Mouse (Mus musculus): Measurements from ENCODE around the gene Trabd2b. TPM values are rescaled to one million over a fixed set of nuclear protein-coding genes. Genes with fewer than 3 reads are reported as not detected.

Trabd2b gene
- polyA plus RNA-seq, 1 experiment from 2014 or later, result 0.50 TPM

DNA sequence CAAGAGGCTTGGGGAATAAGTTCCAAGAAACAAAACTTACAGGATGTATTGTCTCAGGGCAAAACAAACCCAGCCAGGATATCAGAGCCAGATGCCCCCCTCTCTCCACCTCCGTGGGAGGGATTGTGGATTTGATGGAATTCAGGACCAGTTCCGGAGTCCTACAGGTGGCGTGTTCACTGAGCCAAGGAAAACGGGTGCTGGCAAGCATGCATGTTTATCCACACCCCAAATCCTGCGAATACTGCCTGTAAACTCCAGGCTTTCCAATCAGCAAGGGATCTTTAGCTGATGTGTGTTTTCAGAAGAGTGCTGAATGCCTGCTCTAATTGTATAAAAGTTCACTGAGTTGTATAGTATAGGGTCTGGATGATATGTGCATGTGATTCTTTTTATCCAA is 253.4 kb downstream of the Trabd2b start:
- no peak for ATAC-seq
- WGBS, result 54% methylated on average over 5 of the region's 5 CpGs

GRCm38 (mm10) chr4:114664063-114665036 is 257.8 kb downstream of the Trabd2b start:
- Histone ChIP-seq H3K27me3 (replicated peaks; ENCODE audit: control insufficient read depth, insufficient read depth, low read length) (peaks cover 27% of the 10 kb centered on the region), H3K9me3 (ENCODE audit: control insufficient read depth, low read length) (no peaks in the 10 kb centered on the region)
- WGBS, result 82% methylated on average over 9 of the region's 9 CpGs

More for the DNA sequence above, 253.4 kb downstream of the Trabd2b start:
- H3K9me3 ChIP-seq (ENCODE audit: control insufficient read depth, low read length), result no peaks in the 10 kb centered on the region
- no peak overlapping the region for H3K27ac ChIP-seq (ENCODE audit: low read depth, low read length)
- no peak overlapping the region for H3K4me3 ChIP-seq (ENCODE audit: low read length)
- no peak overlapping the region for H3K9ac ChIP-seq (ENCODE audit: low read depth, low read length)
- no peaks in the 10 kb centered on the region for H3K36me3 ChIP-seq (ENCODE audit: control insufficient read depth, insufficient read depth, low read length)
- H3K27me3 ChIP-seq (replicated peaks; ENCODE audit: control insufficient read depth, insufficient read depth, low read length), result peaks cover 9% of the 10 kb centered on the region
- no peaks in the 10 kb centered on the region for H3K4me1 ChIP-seq (ENCODE audit: control insufficient read depth, insufficient read depth, low read depth, low read length)
- no peak overlapping the region for H3K4me2 ChIP-seq (ENCODE audit: low read length)

More at GRCm38 (mm10) chr4:114664063-114665036, 257.8 kb downstream of the Trabd2b start:
- Histone ChIP-seq H3K4me3 (ENCODE audit: low read length) (no peak overlapping the region), H3K4me2 (ENCODE audit: low read length) (no peak overlapping the region), H3K36me3 (ENCODE audit: control insufficient read depth, insufficient read depth, low read length) (no peaks in the 10 kb centered on the region), H3K27ac (ENCODE audit: low read depth, low read length) (no peak overlapping the region), H3K4me1 (ENCODE audit: control insufficient read depth, insufficient read depth, low read depth, low read length) (peaks cover 11% of the 10 kb centered on the region), H3K9ac (ENCODE audit: low read depth, low read length) (no peak overlapping the region)
- ATAC-seq, result no peak

Other genes starting within 250 kb of the Trabd2b start
- gene Skint11, start 243.3 kb upstream of the Trabd2b start, polyA plus RNA-seq (2015; fragmentation: Nextera tagmentation; extraction: Ambion mirVana), result not detected in 2 replicates